Mouse (Mus musculus) bone marrow, adult 2 months (tissue): ENCODE results near the gene Fam81a. TPM values are rescaled to one million over a fixed set of nuclear protein-coding genes. Genes with fewer than 3 reads are reported as not detected.

Experiments
- H3K27ac ChIP-seq: fragments of 200-500 bp; 2 replicates; pipeline ENCODE4 v1.5.1; 2012; ENCODE audit warnings: low read depth, mild to moderate bottlenecking, control low read depth, inconsistent platforms, low read length; ENCODE audit not compliant: control insufficient read depth, poor library complexity, insufficient read depth
- H3K4me1 ChIP-seq: fragments of 200-500 bp; 2 replicates; pipeline ENCODE4 v1.6.1; 2011; ENCODE audit warnings: low read length; ENCODE audit not compliant: control insufficient read depth, insufficient read depth
- H3K4me3 ChIP-seq: fragments of 200-500 bp; replicated peaks from 2 replicates; pipeline ENCODE3; 2011; ENCODE audit warnings: mild to moderate bottlenecking, low read depth, low read length, control low read depth; ENCODE audit not compliant: control insufficient read depth
- CTCF ChIP-seq: fragments of 200-500 bp; IDR thresholded peaks from 2 replicates; pipeline ENCODE4 v1.5.1; 2011; ENCODE audit warnings: low read length, control low read depth; ENCODE audit not compliant: control insufficient read depth, insufficient read depth
- POLR2A ChIP-seq: fragments of 200-500 bp; IDR thresholded peaks from 2 replicates; pipeline ENCODE4 v1.6.1; 2011; ENCODE audit warnings: low read depth, mild to moderate bottlenecking, control low read depth, low read length, borderline replicate concordance; ENCODE audit not compliant: control insufficient read depth
- WGBS: fragments of 180-500 bp; shearing (Covaris S2); methylation state at CpG from one replicate; pipeline ENCODE4 v1.1.7; 2018; 5-methylcytosine and 5-hydroxymethylcytosine counted together
- polyA plus RNA-seq: library from polyadenylated mRNA; stranded (reverse); fragments of >200 nt; gene quantifications from 2 replicates; pipeline ENCODE4 v1.2.4, GENCODE M21; 2011; ENCODE audit warnings: low replicate concordance; ENCODE audit not compliant: missing spikeins, insufficient read depth, insufficient read length

Fam81a gene
- 0.25 and 1.8 TPM in 2 replicates for polyA plus RNA-seq

DNA sequence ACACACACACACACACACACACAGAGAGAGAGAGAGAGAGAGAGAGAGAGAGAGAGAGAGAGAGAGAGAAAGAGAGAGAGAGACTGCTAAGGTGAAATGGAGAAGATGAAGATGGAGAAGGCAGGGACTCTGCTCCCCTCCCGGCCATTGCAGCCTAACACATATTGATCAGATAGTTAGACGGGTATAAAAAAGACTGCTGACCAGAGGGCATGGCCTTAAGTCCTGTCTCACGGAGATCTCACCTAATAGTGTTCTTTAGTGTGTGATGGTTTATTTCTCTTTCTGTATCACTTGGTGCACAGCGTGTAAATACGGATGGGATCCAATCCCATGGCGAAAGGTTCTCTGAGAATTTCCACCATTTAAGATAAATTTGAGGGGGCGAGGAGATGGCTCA lies at the start of gene Fam81a:
TSS of gene Fam81a (minus strand) at position 101 of the 400 bp plus-strand sequence.
- Histone ChIP-seq H3K4me1 (no peaks in the 10 kb centered on the region), H3K4me3 (no peak within 1 kb of the TSS), H3K27ac (no peak within 1 kb of the TSS)
- WGBS = 76% methylated on average over 7 of the region's 7 CpGs
- TF ChIP-seq CTCF = no peak
- TF ChIP-seq POLR2A = no peak

DNA sequence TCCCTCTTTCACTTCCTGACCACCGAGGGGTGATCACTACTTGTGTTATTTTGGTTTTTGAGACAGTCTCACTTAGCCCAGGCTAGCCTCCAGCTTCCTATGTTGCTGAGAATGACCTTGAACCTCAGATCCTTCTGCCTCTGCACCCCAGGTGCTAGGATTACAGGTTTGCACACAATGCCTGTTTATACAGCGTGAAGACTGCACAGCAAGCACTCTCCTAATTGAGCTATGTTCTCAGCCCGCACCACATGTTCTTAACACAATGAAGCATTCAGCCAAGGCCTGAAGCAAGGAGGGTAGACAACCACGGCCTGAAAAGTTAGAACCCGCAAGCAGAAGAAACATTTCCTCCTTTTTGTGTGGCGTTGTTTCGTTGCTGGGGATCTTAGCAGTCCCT lies 40.3 kb upstream of the Fam81a start:
- Histone ChIP-seq H3K27ac (no peak overlapping the region), H3K4me3 (no peak overlapping the region), H3K4me1 (no peaks in the 10 kb centered on the region; the same call in 1 of the 2 replicates)
- 24% methylated on average over 7 of the region's 7 CpGs for WGBS
- TF ChIP-seq POLR2A (no peak), CTCF (no peak)

DNA sequence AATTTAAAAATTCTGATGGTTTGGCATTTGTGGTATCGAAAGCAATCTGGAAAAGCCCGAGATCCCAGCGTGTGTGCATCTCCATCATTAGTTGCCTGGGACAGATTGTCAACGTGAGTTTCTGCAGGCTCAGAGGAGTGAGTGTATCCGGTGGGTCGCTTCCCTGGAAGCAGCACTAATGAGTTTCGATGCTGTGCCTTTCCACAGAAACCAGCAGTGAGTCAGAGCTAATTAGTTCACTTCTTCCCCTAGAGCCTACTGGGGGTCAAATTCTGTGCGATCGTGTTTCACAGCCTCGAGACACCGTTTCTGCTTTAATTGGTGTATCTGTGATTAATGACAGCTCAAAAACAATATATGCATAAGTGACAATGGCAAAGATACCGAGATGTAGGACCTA lies 39.4 kb upstream of the Fam81a start:
- no peak overlapping the region for H3K27ac ChIP-seq
- no peak for TF ChIP-seq CTCF
- no peak for TF ChIP-seq POLR2A
- no peaks in the 10 kb centered on the region; the same call in 1 of the 2 replicates for H3K4me1 ChIP-seq
- 82% methylated on average over 12 of the region's 12 CpGs for WGBS
- H3K4me3 ChIP-seq = no peak overlapping the region

DNA sequence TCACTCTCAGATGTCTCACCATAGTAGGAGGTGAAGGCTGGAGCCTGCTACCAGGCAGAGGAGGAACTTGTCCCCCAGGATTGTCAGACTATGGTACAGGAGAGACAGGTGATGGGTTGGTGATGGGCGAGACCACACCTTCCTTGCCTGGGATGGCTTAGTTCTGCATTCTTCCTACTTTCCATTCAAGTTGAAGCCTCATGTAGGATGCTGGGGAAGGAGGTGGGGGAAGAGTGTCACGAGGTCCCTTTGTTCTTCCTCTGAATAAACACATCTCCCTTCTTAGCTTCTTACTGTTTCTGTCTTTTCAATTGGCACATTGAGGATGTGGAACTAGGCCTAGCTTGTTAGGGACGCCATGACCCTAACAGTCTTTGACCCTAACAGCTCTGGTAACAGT lies 33.9 kb upstream of the Fam81a start:
- H3K27ac ChIP-seq = no peak overlapping the region
- no peaks in the 10 kb centered on the region; the same call in 1 of the 2 replicates for H3K4me1 ChIP-seq
- no peak overlapping the region for H3K4me3 ChIP-seq
- no peak for TF ChIP-seq CTCF
- TF ChIP-seq POLR2A = no peak
- 66% methylated on average over 3 of the region's 3 CpGs for WGBS

DNA sequence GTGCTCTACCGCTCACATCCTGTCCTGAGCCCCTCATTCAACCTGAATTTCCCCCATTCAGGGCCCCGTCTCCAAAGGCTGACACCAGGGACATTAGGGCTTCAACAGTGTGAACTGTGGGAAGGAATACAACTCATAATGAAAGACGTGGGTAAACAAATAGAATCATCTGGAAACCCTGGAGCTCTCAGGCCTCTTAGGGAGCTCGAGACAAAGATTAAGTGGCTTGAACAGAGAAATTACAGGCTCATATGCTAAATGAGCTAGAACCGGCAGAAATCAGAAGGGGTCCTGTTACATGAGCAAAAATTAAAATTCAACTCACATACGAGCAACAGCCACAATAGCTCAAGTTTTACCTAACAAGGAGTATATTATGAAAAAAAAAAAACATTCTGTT lies 32.5 kb upstream of the Fam81a start:
- WGBS = 55% methylated on average over 6 of the region's 6 CpGs
- Histone ChIP-seq H3K4me3 (no peak overlapping the region), H3K27ac (no peak overlapping the region), H3K4me1 (no peaks in the 10 kb centered on the region)
- TF ChIP-seq CTCF = no peak
- no peak for TF ChIP-seq POLR2A

DNA sequence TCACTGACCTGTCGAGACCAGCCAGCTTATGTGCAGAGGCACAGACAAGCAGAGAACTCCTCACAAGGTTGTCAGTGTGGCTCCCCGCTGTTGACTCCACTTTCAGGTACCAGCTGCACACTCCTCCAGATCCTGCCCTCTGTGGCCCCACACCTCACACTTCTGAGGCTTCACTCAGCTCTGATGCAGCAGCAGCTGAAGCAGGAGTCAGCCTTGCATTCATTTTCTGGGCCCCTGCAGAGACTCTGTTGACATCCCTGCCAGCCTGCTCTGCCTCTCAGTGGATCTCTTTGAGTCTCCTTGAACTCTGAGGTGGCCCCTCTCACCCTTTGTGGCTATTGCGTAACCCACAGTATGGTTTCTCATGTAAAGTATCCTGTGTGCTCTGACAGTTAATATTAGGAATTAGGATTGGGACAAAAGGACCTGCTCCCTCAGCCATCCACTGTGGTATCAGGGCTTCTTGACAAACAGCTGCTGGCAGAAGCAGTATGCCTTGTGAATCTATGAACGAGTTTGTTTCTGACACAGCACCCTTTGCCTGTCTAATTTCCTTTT lies 32.0 kb upstream of the Fam81a start:
- no peak for TF ChIP-seq POLR2A
- TF ChIP-seq CTCF = no peak
- no peak overlapping the region for H3K4me3 ChIP-seq
- H3K27ac ChIP-seq = no peak overlapping the region
- 64% methylated on average over 4 of the region's 4 CpGs for WGBS
- no peaks in the 10 kb centered on the region for H3K4me1 ChIP-seq

DNA sequence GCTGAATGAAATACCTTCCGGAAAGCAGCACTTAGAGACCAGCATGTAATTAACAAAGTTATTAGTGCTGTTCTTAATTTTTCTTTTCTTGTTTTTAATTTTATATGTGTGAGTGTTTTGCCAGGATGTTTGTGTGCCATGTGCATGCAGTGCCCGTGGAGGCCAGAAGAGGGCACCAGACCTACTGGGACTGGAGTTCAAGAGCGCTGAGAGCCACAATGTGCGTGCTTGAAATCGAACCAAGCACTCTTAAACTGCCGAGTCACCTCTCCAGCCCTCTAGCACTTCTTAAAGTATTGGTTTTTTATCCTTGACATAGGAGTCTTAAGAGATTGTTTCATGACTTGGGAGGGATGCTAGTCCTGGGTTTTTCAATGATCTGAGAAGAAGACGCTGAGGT lies 26.6 kb upstream of the Fam81a start:
- no peaks in the 10 kb centered on the region for H3K4me1 ChIP-seq
- no peak overlapping the region for H3K4me3 ChIP-seq
- H3K27ac ChIP-seq = no peak overlapping the region
- 76% methylated on average over 7 of the region's 7 CpGs for WGBS
- TF ChIP-seq POLR2A (no peak), CTCF (peak; percentile 72)

DNA sequence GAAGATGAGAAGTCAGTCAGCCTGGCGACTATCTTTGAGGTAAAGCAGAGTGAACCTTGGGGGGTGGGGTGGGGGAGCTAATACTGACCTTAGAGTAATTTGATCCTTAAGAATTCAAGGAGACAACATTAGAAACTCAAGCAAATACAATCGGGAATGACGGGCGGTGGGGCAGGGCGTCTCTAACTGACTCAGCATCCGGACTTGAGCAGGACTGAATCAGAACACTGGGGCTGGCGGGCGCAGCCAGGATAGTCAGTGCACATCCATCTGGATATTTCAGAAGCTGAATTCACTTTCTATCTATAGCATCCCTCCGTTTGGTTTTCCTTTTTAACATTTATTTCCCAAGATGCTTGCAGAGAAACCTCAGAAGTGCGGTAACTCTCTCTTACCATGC lies 17.7 kb upstream of the Fam81a start:
- WGBS = 88% methylated on average over 10 of the region's 10 CpGs
- Histone ChIP-seq H3K4me1 (no peaks in the 10 kb centered on the region), H3K27ac (no peak overlapping the region), H3K4me3 (no peak overlapping the region)
- TF ChIP-seq POLR2A = no peak
- no peak for TF ChIP-seq CTCF

DNA sequence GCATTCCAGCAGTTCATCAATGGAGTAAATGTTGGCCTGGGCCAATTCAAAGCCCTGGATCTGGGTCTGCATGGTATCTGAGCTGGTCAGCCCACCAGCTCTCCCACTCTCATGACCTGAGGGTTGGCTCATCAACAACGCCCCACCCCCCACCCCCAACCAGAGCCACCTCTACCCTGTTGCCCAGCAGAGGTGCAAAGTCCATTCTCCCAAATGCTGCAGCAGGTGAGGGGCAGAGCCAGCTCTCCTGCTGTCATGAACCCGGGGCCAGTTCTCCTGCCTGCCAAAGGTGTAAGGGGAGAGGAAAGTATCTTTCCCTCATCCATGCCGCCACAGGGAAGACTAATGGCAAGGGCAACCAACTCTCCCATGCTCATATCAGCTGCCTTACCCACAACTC lies 5.3 kb upstream of the Fam81a start:
- Histone ChIP-seq H3K27ac (no peak overlapping the region), H3K4me1 (no peaks in the 10 kb centered on the region), H3K4me3 (no peak overlapping the region)
- TF ChIP-seq CTCF (no peak), POLR2A (no peak)
- 76% methylated on average over 3 of the region's 3 CpGs for WGBS
